Mouse (Mus musculus): ENCODE measurements around the gene Paqr7. TPM values are rescaled to one million over a fixed set of nuclear protein-coding genes. Genes with fewer than 3 reads are reported as not detected.

Gene Paqr7
- polyA plus RNA-seq, 1 experiment from 2014 or later = 4.2 TPM

- Histone ChIP-seq H3K4me3 (ENCODE audit: low read depth, low read length) (no peak overlapping the region), H3K27me3 (ENCODE audit: control insufficient read depth, insufficient read depth, low read length) (no peaks in the 10 kb centered on the region), H3K9me3 (replicated peaks; ENCODE audit: control insufficient read depth, low read length) (no peaks in the 10 kb centered on the region), H3K36me3 (ENCODE audit: control insufficient read depth, insufficient read depth, low read length) (peaks cover 9% of the 10 kb centered on the region; the same call in 1 of the 2 replicates), H3K27ac (ENCODE audit: low read depth, low read length) (no peak overlapping the region), H3K9ac (ENCODE audit: low read depth, low read length) (no peak overlapping the region), H3K4me1 (ENCODE audit: control insufficient read depth, insufficient read depth, low read length) (no peaks in the 10 kb centered on the region), H3K4me2 (no peak overlapping the region)
- 80% methylated on average over 4 of the region's 4 CpGs for WGBS (ENCODE audit: insufficient replicate concordance)
- no peak for ATAC-seq (replicated peaks; ENCODE audit: insufficient number of reproducible peaks, low FRiP score, low TSS enrichment)
These were observed 16.7 kb upstream of the Paqr7 start for GRCm38 (mm10) chr4:134479839-134480238.

- Histone ChIP-seq H3K4me1 (ENCODE audit: control insufficient read depth, insufficient read depth, low read length) (no peaks in the 10 kb centered on the region), H3K9ac (ENCODE audit: low read depth, low read length) (no peak overlapping the region), H3K4me3 (ENCODE audit: low read depth, low read length) (no peak overlapping the region), H3K27ac (ENCODE audit: low read depth, low read length) (no peak overlapping the region), H3K27me3 (ENCODE audit: control insufficient read depth, insufficient read depth, low read length) (no peaks in the 10 kb centered on the region), H3K9me3 (replicated peaks; ENCODE audit: control insufficient read depth, low read length) (no peaks in the 10 kb centered on the region), H3K4me2 (no peak overlapping the region), H3K36me3 (ENCODE audit: control insufficient read depth, insufficient read depth, low read length) (0 out of 2 replicates have a peak, but pooled peaks cover 3% of the 10 kb centered on the region)
- no peak for ATAC-seq (replicated peaks; ENCODE audit: insufficient number of reproducible peaks, low FRiP score, low TSS enrichment)
- WGBS (ENCODE audit: insufficient replicate concordance) = 20% methylated on average over 6 of the region's 6 CpGs
These were observed 15.6 kb upstream of the Paqr7 start for GRCm38 (mm10) chr4:134480864-134481263.

- Histone ChIP-seq H3K27me3 (ENCODE audit: control insufficient read depth, insufficient read depth, low read length) (no peaks in the 10 kb centered on the region), H3K36me3 (ENCODE audit: control insufficient read depth, insufficient read depth, low read length) (0 out of 2 replicates have a peak, but pooled peaks cover 3% of the 10 kb centered on the region), H3K4me1 (ENCODE audit: control insufficient read depth, insufficient read depth, low read length) (no peaks in the 10 kb centered on the region), H3K9ac (ENCODE audit: low read depth, low read length) (no peak overlapping the region), H3K27ac (ENCODE audit: low read depth, low read length) (no peak overlapping the region), H3K9me3 (replicated peaks; ENCODE audit: control insufficient read depth, low read length) (no peaks in the 10 kb centered on the region), H3K4me3 (ENCODE audit: low read depth, low read length) (no peak overlapping the region), H3K4me2 (no peak overlapping the region)
- WGBS (ENCODE audit: insufficient replicate concordance) = 53% methylated on average over 6 of the region's 6 CpGs
- no peak for ATAC-seq (replicated peaks; ENCODE audit: insufficient number of reproducible peaks, low FRiP score, low TSS enrichment)
These were observed 15.2 kb upstream of the Paqr7 start for GRCm38 (mm10) chr4:134481270-134481669.

- Histone ChIP-seq H3K27me3 (ENCODE audit: control insufficient read depth, insufficient read depth, low read length) (no peaks in the 10 kb centered on the region), H3K9ac (ENCODE audit: low read depth, low read length) (no peak overlapping the region), H3K4me1 (ENCODE audit: control insufficient read depth, insufficient read depth, low read length) (no peaks in the 10 kb centered on the region), H3K9me3 (replicated peaks; ENCODE audit: control insufficient read depth, low read length) (no peaks in the 10 kb centered on the region), H3K4me2 (no peak overlapping the region), H3K27ac (ENCODE audit: low read depth, low read length) (no peak overlapping the region), H3K36me3 (ENCODE audit: control insufficient read depth, insufficient read depth, low read length) (no peaks in the 10 kb centered on the region), H3K4me3 (ENCODE audit: low read depth, low read length) (no peak overlapping the region)
- ATAC-seq (replicated peaks; ENCODE audit: insufficient number of reproducible peaks, low FRiP score, low TSS enrichment) = no peak
- WGBS (ENCODE audit: insufficient replicate concordance) = 75% methylated on average over 8 of the region's 8 CpGs
These were observed 14.1 kb upstream of the Paqr7 start for GRCm38 (mm10) chr4:134482442-134482841.

GRCm38 (mm10) chr4:134483078-134483688 lies 13.3 kb upstream of the Paqr7 start:
- ATAC-seq (replicated peaks; ENCODE audit: insufficient number of reproducible peaks, low FRiP score, low TSS enrichment) = no peak
- Histone ChIP-seq H3K36me3 (ENCODE audit: control insufficient read depth, insufficient read depth, low read length) (no peaks in the 10 kb centered on the region), H3K9me3 (replicated peaks; ENCODE audit: control insufficient read depth, low read length) (no peaks in the 10 kb centered on the region), H3K27me3 (ENCODE audit: control insufficient read depth, insufficient read depth, low read length) (no peaks in the 10 kb centered on the region), H3K4me2 (no peak overlapping the region), H3K4me1 (ENCODE audit: control insufficient read depth, insufficient read depth, low read length) (no peaks in the 10 kb centered on the region), H3K27ac (ENCODE audit: low read depth, low read length) (no peak overlapping the region), H3K4me3 (ENCODE audit: low read depth, low read length) (no peak overlapping the region), H3K9ac (ENCODE audit: low read depth, low read length) (no peak overlapping the region)
- 69% methylated on average over 6 of the region's 6 CpGs for WGBS (ENCODE audit: insufficient replicate concordance)

- 31% methylated on average over 6 of the region's 6 CpGs for WGBS (ENCODE audit: insufficient replicate concordance)
- no peaks in the 10 kb centered on the region for H3K36me3 ChIP-seq (ENCODE audit: control insufficient read depth, insufficient read depth, low read length)
- ATAC-seq (replicated peaks; ENCODE audit: insufficient number of reproducible peaks, low FRiP score, low TSS enrichment) = no peak
- H3K9ac ChIP-seq (ENCODE audit: low read depth, low read length) = 0 out of 2 replicates have a peak overlapping the region, but pooled peaks have one; percentile 39
- no peak overlapping the region for H3K4me2 ChIP-seq
- no peaks in the 10 kb centered on the region for H3K4me1 ChIP-seq (ENCODE audit: control insufficient read depth, insufficient read depth, low read length)
- H3K27ac ChIP-seq (ENCODE audit: low read depth, low read length) = no peak overlapping the region
- H3K27me3 ChIP-seq (ENCODE audit: control insufficient read depth, insufficient read depth, low read length) = no peaks in the 10 kb centered on the region
- H3K9me3 ChIP-seq (replicated peaks; ENCODE audit: control insufficient read depth, low read length) = no peaks in the 10 kb centered on the region
- H3K4me3 ChIP-seq (ENCODE audit: low read depth, low read length) = no peak overlapping the region
These were observed 12.8 kb upstream of the Paqr7 start for GRCm38 (mm10) chr4:134483696-134484095.

GRCm38 (mm10) chr4:134484231-134484630 lies 12.3 kb upstream of the Paqr7 start:
- Histone ChIP-seq H3K27me3 (ENCODE audit: control insufficient read depth, insufficient read depth, low read length) (no peaks in the 10 kb centered on the region), H3K4me2 (no peak overlapping the region), H3K9me3 (replicated peaks; ENCODE audit: control insufficient read depth, low read length) (no peaks in the 10 kb centered on the region), H3K36me3 (ENCODE audit: control insufficient read depth, insufficient read depth, low read length) (no peaks in the 10 kb centered on the region), H3K4me3 (ENCODE audit: low read depth, low read length) (no peak overlapping the region), H3K27ac (ENCODE audit: low read depth, low read length) (no peak overlapping the region), H3K4me1 (ENCODE audit: control insufficient read depth, insufficient read depth, low read length) (no peaks in the 10 kb centered on the region), H3K9ac (ENCODE audit: low read depth, low read length) (no peak overlapping the region)
- WGBS (ENCODE audit: insufficient replicate concordance) = 76% methylated on average over 10 of the region's 10 CpGs
- ATAC-seq (replicated peaks; ENCODE audit: insufficient number of reproducible peaks, low FRiP score, low TSS enrichment) = no peak

- no peak overlapping the region for H3K9ac ChIP-seq (ENCODE audit: low read depth, low read length)
- no peak for ATAC-seq (replicated peaks; ENCODE audit: insufficient number of reproducible peaks, low FRiP score, low TSS enrichment)
- WGBS (ENCODE audit: insufficient replicate concordance) = 82% methylated on average over 5 of the region's 5 CpGs
These were observed 11.2 kb upstream of the Paqr7 start for GRCm38 (mm10) chr4:134485151-134485900.

More at GRCm38 (mm10) chr4:134485151-134485900, 11.2 kb upstream of the Paqr7 start:
- H3K4me2 ChIP-seq = no peak overlapping the region
- H3K4me1 ChIP-seq (ENCODE audit: control insufficient read depth, insufficient read depth, low read length) = no peaks in the 10 kb centered on the region
- no peaks in the 10 kb centered on the region for H3K36me3 ChIP-seq (ENCODE audit: control insufficient read depth, insufficient read depth, low read length)
- no peaks in the 10 kb centered on the region for H3K9me3 ChIP-seq (replicated peaks; ENCODE audit: control insufficient read depth, low read length)
- no peak overlapping the region for H3K4me3 ChIP-seq (ENCODE audit: low read depth, low read length)
- H3K27me3 ChIP-seq (ENCODE audit: control insufficient read depth, insufficient read depth, low read length) = no peaks in the 10 kb centered on the region
- H3K27ac ChIP-seq (ENCODE audit: low read depth, low read length) = no peak overlapping the region

All from heart, embryonic 11.5 days (tissue).